Mouse (Mus musculus) E14TG2a.4 (cell line): ENCODE data around the gene Grin2c.
A peak's percentile ranks its signal among the peaks of the same experiment; 100 is the strongest.

Source experiments
- H3K27me3 ChIP-seq: 2 replicates; pipeline ENCODE4 v1.6.1; 2014; ENCODE audit warnings: low read length, control low read depth; ENCODE audit not compliant: insufficient read depth
- H3K36me3 ChIP-seq: 2 replicates; pipeline ENCODE4 v1.6.1; 2014; ENCODE audit warnings: low read length, control low read depth; ENCODE audit not compliant: insufficient read depth
- H3K4me1 ChIP-seq: replicated peaks from 2 replicates; pipeline ENCODE4 v1.6.1; 2014; ENCODE audit warnings: low read depth, low read length, control low read depth
- H3K4me3 ChIP-seq: replicated peaks from 2 replicates; pipeline ENCODE4 v1.5.1; 2014; ENCODE audit warnings: mild to moderate bottlenecking, low read length
- H3K9me3 ChIP-seq: 2 replicates; pipeline ENCODE4 v1.6.1; 2014; ENCODE audit warnings: low read length, control low read depth
- CTCF ChIP-seq: conservative IDR thresholded peaks from 2 replicates; pipeline ENCODE4 v1.5.1; 2014; ENCODE audit warnings: low read length
- NANOG ChIP-seq: IDR thresholded peaks from 2 replicates; pipeline ENCODE4 v1.6.1; 2014; ENCODE audit warnings: borderline replicate concordance, low read length, mixed read lengths
- POU5F1 ChIP-seq: IDR thresholded peaks from 2 replicates; pipeline ENCODE4 v1.6.1; 2014; ENCODE audit warnings: low read length, borderline replicate concordance

The Grin2c gene

DNA sequence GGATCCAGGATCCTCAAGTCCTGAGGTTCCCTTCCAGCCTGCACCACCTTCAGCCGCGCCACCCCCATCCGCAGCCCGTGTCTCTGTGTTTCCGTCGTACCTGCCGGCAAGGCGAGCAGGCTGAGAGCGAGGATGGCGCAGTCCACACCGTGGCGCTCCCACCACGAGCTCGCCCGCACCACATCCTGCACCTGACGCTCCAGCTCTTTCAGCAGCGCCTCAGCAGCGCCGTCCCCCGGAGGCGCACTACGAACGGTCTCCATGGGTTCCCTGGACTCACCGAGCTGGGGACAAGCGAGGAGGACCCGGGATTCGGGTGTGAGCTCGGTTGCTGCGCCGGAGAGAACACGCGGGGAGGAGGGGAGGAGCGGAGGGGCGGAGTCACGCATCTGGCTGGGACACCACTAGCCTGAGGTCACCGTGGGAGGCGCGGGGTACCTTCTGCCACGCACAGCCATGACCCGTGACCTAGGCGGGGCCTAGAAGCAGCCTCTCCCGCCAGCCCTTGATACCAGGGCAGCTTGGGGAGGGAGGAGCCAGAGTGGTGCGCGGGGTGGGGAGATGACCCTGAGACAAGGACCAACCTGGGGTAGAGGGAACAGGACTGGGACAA, 30.3 kb upstream of the Grin2c start, which contains the start of gene Fads6:
Gene Fads6, minus strand, starts transcription at position 450 of the 613 bp plus-strand sequence.
- TF ChIP-seq POU5F1 (no peak), NANOG (no peak), CTCF (no peak)
- peaks cover 46% of the 10 kb centered on the region for H3K27me3 ChIP-seq
- H3K4me1 ChIP-seq: peaks cover 48% of the 10 kb centered on the region
- H3K9me3 ChIP-seq: no peaks in the 10 kb centered on the region
- H3K4me3 ChIP-seq: peak within 1 kb of the TSS; percentile 76
- no peaks in the 10 kb centered on the region for H3K36me3 ChIP-seq

- Histone ChIP-seq H3K9me3 (no peaks in the 10 kb centered on the region), H3K4me1 (peaks cover 54% of the 10 kb centered on the region), H3K27me3 (peaks cover 46% of the 10 kb centered on the region), H3K4me3 (peak overlapping the region; percentile 76), H3K36me3 (no peaks in the 10 kb centered on the region)
- no peak for TF ChIP-seq POU5F1
- no peak for TF ChIP-seq CTCF
Measured at GRCm38 (mm10) chr11:115296471-115297210, 29.6 kb upstream of the Grin2c start.

DNA sequence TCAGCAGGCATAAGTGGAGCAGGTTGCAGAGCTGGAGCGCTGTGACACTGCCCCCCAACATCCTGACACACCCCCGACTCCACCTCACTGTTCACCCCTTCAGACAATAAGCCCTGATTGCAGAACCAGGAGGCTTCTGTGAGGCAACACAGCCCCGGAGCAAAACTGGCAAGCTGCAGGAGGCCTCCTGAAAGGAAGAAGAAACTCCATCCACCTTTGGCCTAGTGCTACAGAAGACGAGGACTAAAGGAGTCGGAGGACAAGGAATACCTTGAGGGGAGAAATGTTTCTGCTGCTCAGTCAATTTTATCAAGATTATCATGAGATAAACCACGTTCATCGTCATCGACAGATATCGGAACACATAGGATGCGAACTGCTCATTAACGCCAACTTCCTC, 28.9 kb upstream of the Grin2c start:
- Histone ChIP-seq H3K36me3 (no peaks in the 10 kb centered on the region), H3K4me3 (no peak overlapping the region), H3K27me3 (peaks cover 46% of the 10 kb centered on the region), H3K4me1 (peaks cover 61% of the 10 kb centered on the region), H3K9me3 (no peaks in the 10 kb centered on the region)
- TF ChIP-seq NANOG: no peak
- TF ChIP-seq POU5F1: no peak
- TF ChIP-seq CTCF: no peak

DNA sequence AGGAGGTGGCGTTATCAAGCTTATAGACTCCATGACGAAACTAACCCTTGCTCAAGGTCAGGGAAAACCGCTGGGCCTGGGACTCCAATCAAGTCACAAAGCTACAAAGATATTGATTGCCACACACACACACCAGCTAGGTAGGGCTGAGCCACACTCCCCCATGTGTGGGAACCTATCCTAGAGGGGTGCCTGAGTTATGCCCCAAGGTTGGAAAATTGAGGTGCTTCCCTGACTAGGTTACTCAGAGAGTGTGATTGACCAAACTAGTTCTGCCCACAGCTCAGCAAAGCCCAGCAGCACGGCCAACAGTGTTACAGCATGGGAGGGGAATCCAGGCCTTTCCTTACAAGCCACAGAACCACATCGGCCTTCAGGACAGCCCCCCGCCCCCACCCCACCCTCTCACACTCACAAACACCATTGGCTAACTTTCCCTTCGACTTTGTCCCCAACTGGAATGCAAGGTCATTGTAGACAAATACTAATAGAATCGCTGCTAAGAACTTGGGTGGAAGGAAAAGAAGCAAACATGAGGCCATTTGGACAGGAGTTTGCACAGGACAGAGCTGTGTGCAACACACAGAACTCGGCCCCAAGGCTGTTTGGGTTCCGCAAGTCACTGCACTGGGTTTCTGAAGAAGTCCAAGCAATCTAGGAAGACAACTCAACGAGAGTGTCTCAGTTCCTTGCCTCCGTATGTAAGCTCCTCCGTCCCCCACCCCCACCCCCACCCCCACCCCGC, 25.8 kb upstream of the Grin2c start:
- peaks cover 64% of the 10 kb centered on the region for H3K4me1 ChIP-seq
- peaks cover 22% of the 10 kb centered on the region for H3K27me3 ChIP-seq
- no peak for TF ChIP-seq POU5F1
- no peak for TF ChIP-seq NANOG
- TF ChIP-seq CTCF: no peak
- no peaks in the 10 kb centered on the region for H3K9me3 ChIP-seq
- no peaks in the 10 kb centered on the region for H3K36me3 ChIP-seq
- H3K4me3 ChIP-seq: no peak overlapping the region

DNA sequence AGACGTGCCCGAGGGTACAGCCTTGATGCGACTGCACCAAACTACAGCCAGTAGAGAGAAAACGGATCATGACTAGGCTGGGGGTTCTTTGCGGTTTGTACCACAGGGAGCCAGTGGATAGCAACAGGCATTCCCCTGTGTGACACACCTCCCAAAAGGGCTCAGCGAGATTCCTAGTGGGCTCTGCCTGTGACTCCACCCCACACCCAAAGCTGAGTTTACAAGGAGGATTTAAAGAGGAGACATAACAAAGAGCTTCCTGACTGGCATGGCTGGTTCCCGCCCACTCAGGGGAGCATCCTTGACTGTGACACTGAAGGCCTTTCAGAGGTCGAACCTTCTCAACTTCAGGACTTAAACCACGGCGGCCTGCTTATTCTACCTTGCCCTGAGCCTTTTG, 24.5 kb upstream of the Grin2c start:
- peaks cover 64% of the 10 kb centered on the region for H3K4me1 ChIP-seq
- TF ChIP-seq CTCF (no peak), NANOG (no peak), POU5F1 (no peak)
- no peak overlapping the region for H3K4me3 ChIP-seq

GRCm38 (mm10) chr11:115290919-115291318, 23.9 kb upstream of the Grin2c start:
- Histone ChIP-seq H3K27me3 (peaks cover 4% of the 10 kb centered on the region; the same call in 1 of the 2 replicates), H3K9me3 (no peaks in the 10 kb centered on the region)
- TF ChIP-seq CTCF (no peak), NANOG (no peak), POU5F1 (no peak)

More for the DNA sequence above, 24.5 kb upstream of the Grin2c start:
- H3K36me3 ChIP-seq: no peaks in the 10 kb centered on the region
- H3K27me3 ChIP-seq: peaks cover 9% of the 10 kb centered on the region
- H3K9me3 ChIP-seq: no peaks in the 10 kb centered on the region

DNA sequence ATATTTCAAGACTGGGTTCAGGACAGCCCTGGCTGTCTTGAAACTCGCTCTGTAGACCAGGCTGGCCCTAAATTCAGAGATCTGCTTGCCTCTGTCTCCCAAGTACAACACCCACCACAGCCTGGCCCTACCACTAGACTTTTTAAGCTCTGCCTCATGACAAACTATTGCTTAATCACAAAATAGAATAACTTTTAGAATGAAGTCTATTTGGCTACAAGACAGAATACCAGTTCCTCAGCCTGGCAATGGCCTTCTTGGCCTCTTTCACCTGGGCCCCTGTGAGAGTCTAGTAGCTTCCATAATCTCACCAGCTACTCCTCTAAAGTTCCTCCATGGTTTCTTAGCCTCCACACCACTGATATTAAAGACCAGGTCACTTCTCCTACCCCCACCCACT, 23.3 kb upstream of the Grin2c start:
- H3K4me1 ChIP-seq: peaks cover 64% of the 10 kb centered on the region
- no peaks in the 10 kb centered on the region for H3K36me3 ChIP-seq

More at GRCm38 (mm10) chr11:115290919-115291318, 23.9 kb upstream of the Grin2c start:
- Histone ChIP-seq H3K36me3 (no peaks in the 10 kb centered on the region), H3K4me3 (no peak overlapping the region), H3K4me1 (peaks cover 64% of the 10 kb centered on the region)

DNA sequence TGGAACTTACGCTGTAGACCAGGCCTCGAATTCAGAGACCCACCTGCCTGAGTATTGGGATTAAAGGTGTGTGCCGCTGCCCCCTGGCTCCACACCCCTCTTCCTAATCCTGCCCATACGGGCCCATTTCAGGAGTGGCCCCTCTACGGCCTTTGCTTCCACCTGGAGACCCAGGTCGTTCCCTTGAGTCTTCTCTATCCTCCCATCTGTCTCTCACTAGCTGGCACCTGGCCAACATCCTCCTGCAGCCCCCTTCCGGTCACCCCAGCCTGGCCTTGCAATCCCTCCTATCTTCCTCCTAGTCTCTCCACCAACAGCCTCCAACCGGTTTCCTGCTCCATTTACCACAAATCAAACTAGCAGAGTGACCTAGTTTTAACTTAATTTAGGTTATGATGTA, 22.8 kb upstream of the Grin2c start:
- Histone ChIP-seq H3K9me3 (no peaks in the 10 kb centered on the region), H3K27me3 (no peaks in the 10 kb centered on the region)
- TF ChIP-seq CTCF (no peak), NANOG (no peak), POU5F1 (no peak)

More for the DNA sequence above, 23.3 kb upstream of the Grin2c start:
- Histone ChIP-seq H3K27me3 (no peaks in the 10 kb centered on the region), H3K4me3 (no peak overlapping the region), H3K9me3 (no peaks in the 10 kb centered on the region)
- TF ChIP-seq CTCF (no peak), NANOG (no peak), POU5F1 (no peak)

More for the DNA sequence above, 22.8 kb upstream of the Grin2c start:
- no peak overlapping the region for H3K4me3 ChIP-seq
- H3K4me1 ChIP-seq: peaks cover 68% of the 10 kb centered on the region
- H3K36me3 ChIP-seq: no peaks in the 10 kb centered on the region
